Mouse (Mus musculus) megakaryocyte, adult 5-6 weeks (primary cell): Measurements from ENCODE around the gene Clec11a. TPM values are rescaled to one million over a fixed set of nuclear protein-coding genes. Genes with fewer than 3 reads are reported as not detected.

Experiments used
- ATAC-seq: 2 replicates; pipeline ENCODE4 v1.8.0; 2016; ENCODE audit warnings: mild to moderate bottlenecking, inconsistent platforms; ENCODE audit not compliant: poor library complexity, severe bottlenecking
- total RNA-seq, 2 experiments: library from RNA; stranded (forward) in 1 of 2; stranded (reverse) in 1 of 2; fragments of 153-499, 151-499 nt in 1 of 2; fragments of 221-1000, 200-1000 nt in 1 of 2; gene quantifications; 2 replicates each; pipeline versions ENCODE4 v1.2.3 to v1.2.4; 2015 to 2017

Clec11a gene
- total RNA-seq (2015) (0.80 and 1.9 TPM in 2 replicates), total RNA-seq (2017) (0.77 and 1.7 TPM in 2 replicates)

DNA sequence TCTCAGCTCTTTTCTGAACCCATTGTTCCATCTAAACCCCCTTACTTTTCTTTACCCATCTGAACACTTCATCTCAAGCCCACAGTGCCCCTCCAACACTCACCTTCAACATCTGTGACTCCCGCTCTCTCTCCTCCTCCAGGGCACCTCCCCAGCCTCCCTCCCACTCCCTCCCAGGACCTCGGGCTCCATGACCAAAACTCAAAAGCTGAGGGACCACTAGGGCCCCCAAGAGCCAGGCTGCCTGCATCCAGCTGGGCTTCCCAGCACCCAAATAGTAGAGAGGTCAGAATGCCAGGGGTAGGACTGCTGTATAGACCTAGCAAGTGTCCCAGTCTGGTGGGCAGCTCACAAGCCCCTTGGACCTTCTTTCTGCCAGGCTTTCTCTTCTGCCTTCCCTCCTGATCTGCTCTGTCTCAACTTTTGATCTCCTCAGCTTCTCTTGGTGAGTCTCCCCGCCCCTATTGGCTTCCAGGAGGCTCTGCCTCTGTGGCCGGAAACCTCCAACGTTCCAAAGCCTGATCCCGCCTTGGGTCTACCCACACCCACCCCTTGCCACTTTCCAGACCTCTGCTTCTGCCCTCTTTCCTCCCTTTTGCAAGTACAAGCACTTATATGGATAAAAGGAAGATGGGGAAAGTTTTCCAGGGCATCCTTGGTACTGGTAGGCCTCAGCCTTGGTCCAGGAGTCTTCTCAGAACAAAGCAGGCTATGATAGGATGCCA, at the start of gene Clec11a:
Gene Clec11a (minus strand): TSS at position 387 of the 725 bp plus-strand sequence.
- no peak for ATAC-seq

DNA sequence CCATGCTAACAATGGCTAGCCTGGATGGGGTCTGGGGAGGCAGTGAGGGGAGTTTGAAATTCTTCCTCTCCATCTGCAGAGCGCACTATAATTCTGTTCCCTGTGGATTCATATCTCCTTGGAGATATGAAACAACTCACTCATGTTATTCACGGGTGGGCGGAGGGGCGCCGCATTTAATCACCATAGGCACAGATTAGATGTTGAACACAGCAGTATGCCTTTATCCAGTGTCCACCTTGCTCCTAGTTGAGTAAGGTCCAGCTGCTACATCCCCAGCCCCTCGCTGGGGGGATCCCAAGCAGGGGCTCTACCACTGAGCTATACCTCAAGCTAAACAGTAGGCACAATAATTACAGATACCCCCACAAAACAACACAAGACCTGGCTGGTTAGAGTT, 48.7 kb upstream of the Clec11a start:
- ATAC-seq: no peak

DNA sequence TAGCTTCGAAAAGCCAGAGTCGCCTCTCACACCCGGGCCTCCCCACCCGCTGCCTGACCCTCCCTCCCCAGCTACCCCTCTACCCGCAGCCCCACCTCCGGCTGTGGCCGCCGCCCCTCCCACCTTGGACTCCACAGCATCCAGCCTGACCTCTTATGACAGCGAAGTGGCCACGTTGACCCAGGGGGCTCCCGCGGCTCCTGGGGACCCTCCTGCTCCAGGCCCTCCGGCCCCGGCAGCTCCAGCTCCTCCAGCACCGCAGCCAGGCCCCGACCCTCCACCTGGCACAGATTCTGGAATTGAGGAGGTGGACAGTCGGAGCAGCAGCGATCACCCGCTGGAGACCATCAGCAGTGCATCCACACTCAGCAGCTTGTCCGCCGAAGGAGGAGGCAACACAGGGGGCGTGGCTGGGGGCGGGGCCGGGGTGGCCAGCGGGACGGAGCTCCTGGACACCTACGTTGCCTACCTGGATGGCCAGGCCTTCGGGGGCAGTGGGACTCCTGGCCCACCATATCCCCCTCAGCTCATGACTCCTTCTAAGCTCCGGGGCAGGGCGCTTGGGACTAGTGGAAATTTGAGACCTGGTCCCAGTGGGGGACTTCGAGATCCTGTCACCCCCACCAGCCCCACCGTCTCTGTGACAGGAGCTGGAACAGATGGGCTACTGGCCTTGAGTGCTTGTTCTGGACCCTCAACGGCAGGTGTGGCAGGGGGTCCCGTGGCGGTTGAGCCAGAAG, 47.1 kb upstream of the Clec11a start:
- ATAC-seq: no peak

DNA sequence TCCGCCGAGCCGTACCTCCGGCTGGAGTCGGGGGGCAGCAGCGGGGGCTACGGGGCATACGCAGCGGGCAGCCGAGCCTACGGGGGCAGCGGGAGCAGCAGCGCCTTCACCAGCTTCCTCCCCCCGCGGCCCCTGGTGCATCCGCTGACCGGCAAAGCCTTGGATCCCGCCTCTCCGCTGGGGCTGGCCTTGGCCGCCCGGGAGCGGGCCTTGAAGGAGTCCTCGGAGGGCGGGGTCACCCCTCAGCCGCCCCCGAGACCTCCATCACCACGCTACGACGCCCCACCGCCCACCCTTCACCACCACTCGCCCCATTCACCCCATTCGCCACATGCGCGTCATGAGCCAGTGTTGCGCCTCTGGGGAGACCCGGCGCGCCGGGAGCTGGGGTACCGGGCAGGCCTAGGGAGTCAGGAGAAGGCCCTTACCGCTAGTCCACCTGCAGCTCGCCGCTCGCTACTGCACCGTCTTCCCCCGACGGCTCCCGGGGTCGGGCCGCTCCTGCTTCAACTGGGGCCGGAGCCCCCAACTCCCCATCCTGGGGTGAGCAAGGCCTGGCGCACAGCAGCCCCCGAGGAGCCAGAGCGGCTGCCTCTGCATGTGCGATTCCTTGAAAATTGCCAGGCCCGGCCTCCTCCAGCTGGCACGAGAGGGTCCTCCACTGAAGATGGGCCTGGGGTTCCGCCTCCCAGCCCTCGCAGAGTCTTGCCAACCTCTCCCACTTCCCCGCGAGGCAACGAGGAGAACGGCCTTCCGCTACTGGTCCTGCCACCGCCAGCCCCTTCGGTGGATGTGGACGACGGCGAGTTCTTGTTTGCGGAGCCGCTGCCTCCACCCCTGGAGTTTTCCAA, 46.3 kb upstream of the Clec11a start:
- no peak for ATAC-seq

DNA sequence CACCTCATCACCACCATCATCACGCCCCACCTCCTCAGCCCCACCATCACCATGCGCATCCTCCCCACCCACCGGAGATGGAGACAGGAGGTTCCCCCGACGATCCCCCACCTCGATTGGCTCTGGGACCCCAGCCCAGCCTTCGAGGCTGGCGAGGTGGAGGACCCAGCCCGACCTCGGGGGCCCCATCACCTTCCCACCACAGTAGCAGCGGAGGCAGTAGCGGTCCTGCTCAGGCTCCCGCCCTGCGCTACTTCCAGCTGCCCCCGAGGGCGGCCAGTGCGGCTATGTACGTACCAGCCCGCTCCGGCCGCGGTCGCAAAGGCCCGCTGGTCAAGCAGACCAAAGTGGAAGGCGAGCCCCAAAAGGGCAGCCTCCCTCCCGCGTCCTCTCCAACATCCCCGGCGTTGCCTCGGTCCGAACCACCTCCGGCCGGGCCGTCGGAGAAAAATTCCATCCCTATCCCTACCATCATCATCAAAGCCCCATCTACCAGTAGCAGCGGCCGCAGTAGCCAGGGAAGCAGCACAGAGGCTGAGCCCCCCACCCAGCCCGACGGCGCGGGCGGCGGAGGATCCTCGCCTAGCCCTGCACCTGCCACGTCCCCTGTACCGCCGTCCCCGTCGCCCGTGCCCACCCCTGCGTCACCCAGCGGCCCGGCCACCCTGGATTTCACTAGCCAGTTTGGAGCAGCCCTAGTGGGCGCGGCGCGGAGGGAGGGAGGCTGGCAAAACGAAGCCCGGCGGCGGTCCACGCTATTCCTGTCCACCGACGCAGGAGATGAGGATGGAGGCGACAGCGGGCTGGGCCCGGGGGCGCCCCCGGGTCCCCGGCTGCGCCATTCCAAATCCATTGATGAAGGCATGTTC, 45.4 kb upstream of the Clec11a start:
- ATAC-seq: no peak

DNA sequence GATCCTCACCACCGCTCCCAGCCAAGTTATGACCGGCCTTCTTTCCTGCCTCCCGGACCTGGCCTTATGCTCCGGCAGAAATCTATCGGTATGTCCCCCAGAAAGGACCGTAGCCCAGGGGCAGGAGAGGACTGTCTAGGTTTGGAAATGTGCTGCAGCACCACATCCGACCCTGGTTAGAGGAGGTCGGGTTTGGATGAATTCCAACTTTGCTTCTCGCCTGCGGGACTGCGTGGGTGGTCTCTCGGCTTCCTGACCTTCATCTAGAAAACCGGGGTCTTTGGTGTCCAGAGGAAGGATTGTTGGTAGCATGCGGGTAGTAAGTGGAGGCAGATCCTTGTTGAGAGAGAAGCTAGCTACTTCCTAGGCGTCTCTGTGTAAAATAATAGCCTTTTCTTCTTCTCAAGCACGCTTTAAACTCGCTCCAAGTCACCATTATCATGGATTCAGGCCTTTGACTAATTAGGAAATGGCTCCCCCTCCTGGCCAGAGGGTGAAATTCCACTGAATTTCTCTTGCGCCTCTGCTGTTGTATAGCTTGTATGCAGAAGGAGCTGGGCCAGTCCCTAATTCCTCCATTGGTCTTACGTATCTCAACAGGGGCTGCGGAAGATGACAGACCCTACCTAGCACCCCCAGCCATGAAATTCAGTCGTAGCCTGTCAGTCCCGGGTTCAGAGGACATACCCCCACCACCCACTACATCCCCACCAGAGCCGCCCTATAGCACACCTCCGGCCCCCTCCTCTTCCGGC, 44.4 kb upstream of the Clec11a start:
- peak; percentile 90 for ATAC-seq

DNA sequence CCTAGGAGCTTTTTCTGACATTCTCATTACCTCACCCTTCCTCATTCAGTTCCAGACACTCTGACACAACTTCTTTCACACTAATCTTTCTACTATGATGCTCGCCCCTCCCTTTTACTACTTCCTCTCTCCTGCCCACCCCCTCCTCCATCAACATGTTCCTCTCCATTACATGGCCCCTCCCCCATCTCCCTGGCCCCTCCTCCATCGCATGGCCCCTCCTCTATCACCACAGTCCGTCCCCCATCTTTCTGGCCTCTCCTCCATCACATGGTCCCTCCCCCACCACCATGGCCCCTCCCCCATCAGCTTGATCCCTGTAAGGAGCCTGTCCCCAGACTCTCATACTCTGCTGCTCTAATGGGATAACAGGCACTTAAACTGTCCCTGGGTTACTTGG, 42.3 kb upstream of the Clec11a start:
- ATAC-seq: no peak

DNA sequence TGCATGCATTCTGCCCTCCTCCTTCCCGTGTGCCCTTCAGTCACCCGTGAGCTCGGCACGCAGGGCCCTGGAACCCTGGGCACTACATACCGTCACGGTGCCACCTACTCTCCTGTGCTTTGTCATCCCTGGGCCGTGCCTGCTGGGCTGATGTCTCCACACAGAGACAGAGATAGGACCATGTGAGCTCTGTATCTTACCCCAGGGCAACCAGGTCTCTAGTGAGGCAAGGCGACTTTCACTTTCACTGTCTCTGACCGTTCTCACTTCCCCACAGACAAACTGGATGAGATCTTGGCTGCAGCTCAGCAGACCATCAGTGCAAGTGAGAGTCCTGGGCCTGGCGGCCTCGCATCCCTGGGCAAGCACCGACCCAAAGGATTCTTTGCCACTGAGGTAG, 37.9 kb upstream of the Clec11a start:
- ATAC-seq: peak; percentile 86

DNA sequence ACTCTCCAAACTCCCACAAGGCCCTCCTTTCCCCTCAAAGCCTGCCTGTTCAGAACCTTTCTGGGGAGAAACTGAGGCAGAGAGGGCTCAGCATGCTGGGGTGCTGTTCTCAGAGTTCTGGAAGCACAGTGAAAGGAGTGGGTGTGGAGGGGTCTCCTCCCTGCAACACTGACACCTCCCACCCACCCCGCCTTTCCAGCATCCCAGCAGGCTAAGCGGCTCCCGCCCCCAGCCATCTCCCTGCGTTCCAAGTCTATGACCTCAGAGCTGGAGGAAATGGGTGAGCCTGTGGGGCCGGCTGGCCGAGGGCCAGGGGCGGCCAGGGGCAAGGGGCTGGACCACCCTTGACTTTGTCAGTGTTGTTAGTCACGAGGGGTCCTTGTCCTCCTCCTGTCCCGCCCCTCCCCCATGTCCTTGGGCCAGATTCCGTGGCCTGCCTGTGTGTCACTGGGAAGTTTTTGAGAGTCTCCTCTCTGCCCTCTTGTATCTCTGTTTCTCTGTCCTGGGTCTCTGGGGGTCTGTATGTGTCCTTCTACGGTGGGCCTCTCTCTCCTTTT, 36.8 kb upstream of the Clec11a start:
- ATAC-seq: no peak

DNA sequence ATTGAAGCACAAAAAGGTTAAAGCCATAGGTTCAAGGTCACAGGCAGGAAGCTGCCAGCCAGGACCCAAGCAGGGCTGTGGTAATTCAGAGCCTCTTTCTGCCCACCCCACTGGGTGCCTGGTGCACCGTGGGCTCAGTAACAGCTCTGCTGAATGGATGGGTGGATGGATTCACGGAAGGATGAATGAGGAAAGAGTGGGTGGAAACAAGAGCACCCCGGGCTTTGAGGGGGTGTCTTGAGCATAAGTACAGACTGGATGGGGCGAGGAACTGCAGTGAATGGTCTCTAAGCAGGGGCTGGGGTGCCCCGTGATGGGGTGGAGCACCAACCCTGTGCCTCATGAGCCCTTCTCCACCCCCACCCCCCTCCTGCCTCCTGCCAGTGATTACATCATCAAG, 35.0 kb upstream of the Clec11a start:
- no peak for ATAC-seq

DNA sequence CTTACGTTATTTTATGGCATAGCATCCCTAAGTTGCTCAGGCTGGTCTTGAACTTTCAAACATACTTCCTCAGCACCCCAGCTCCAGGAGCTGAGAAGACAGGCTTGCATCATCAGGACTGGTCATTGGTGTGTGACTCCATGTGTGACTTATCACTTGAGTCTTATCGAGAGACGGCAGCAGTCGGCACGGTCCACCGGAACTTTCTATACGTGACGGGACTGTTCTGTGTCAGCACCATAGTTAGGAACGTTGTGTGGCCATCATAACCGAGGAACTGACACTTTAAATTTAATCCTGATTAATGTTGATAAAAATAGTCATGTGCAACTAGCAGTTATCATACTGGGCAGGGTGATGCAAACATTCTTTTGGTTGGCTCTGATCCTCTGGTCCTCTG, 34.4 kb upstream of the Clec11a start:
- no peak for ATAC-seq

DNA sequence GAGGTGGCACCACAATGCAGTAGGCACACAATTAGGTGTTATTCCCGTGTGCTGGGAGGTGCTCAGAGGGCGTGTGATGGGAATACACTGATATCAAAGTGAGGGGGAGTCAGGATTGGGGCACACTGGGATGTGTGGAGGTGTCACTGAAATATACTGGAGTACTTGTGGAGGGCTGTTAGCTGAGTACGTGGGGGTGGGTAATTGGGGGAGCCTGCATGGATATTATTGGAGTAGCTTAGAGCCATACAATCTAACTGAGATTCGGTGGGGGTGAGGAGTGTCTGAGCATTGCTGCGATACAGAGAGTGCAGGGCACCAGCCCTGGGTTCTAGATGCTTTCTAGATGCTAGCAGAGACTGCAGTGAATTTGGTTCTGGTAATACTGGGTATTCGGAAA, 33.5 kb upstream of the Clec11a start:
- no peak for ATAC-seq

DNA sequence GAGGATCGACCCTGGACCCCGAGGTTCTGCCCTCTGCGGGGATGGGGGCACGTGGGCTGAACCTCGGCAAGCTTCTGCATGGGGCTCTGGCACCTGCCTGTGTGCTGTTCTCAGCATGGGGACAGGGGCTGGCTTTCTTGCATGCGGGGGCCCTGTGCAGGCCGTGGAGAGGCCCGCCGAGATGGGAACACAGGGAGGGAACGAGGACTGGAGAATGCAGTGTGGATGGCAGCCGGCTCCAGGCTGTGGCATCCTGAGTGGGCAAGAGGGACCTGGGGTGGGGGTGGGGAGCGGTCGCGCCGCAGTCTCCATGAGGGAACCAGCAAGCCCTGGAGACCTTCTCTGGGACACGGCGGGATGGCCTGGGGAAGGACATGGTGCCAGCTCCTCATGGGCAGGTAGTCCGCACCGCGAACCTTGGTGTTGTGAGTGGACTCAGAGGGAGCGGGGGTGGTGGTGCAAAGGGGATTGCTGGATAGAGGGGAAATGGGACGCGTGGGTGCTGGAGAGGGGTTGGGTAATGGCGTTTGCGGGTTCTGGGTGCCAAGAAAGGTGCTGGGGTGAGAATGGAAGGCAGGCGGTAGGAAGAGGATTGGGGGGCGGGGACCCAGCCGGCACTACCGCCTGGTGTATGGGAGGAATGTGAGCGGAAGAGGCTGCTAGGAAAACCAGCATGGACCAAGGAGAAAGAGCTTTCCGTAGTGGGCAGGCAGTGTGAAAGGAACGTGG, 30.6 kb upstream of the Clec11a start:
- no peak for ATAC-seq

DNA sequence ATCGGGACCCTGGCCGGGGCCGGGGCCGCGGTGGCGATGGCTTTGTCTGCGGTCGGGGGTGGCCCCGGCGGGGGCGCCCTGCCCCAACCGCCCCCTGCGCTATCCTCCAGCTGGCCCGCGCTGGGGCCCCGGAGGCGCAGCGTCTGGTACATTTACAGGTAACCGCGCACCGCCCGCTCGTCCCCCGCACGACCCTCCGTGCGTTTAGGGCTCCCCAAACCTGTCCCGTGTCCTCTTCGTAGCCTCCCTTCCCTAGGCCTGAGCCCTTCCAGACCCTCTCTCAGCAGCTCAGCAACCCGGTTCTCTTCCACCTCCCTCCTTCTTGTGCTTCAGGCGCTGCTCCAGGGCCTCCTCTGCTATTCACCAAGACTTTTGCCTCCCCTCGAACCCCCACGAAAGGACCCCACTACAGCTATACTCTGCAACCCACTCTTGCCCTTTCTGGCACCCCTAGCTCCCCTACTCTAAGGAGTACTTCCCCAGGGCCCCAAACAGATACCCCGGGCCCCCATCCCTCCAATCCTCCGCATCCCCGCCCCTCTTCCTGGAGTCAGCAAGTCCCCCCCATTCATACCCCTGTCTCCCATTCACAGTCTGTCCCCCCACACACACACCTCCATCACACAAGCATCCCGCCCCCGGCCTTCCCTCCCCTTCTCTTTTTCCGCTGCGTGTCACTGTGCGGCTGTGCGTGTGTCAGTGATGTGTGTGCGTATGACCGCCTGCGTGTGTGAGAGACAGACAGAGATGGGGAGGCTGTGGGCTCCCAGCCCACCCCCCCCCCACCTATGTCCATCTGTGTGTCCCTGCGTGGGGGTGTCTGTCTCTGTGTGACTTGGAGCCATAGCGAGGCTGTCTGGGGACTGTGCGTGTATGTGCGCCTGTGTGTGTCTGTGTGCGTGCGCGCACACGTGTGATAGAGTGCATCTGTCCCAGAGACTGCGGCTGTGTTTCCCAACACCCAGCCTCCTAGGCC, 29.6 kb upstream of the Clec11a start:
- no peak for ATAC-seq

DNA sequence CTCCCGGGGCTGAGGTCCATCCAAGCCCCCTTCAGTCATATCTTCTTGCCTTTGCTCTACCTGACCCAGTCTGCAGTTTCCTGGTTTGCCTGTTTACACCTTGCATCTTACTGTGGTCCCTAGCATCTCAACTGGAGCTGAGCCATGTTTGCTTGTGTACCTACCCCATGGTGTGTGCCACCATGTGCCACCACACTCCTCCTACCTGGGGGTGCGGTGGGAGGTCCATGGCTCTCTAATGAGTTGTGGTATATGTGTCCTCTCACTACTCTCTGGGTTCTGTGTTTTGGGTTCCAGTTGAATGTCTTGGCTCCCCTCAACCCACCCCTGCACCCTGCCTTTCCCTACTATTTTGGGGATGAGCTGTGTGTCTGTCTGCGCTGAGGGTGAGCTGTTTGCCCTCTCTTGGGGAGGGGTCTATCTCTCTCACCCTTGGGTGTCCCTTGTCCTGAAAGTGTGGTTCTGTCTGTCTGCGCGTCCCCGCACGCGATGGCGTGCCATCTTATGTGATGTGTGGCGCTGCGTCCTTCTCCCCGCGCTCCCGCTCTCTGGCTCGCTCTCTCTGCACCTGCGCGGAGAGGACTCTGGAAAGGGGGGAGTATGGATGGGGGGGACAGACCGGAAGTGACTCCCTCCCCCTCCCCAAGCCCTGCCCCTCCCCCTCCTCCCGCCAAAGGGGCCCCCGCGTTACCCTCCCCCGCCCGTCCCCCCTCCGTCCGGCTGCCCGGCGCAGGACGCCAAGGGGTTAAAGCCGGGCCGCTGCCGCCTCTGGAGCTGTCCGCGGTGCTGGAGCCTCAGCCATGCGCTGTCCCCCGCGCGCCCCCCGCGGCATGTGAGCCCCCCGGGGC, 28.6 kb upstream of the Clec11a start:
- no peak for ATAC-seq

DNA sequence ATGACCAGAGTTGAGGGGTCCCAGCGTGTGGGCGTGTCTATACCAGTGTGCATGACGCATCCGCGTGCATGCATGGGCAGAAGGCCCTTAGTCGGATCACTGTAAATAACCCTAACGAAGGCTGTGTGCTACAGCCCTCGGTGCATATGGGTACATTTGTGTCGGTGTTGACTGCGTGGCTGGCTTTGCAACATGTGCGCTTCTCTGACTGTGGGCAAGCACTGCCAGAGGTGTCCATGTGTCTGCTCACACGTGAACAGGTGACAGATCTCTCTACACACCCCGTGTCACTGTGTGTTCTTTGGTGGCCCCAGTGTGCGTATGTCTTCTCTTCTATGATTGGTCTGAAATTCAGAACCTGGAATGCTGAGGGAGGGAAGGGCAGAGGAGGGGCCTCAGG, 27.4 kb upstream of the Clec11a start:
- ATAC-seq: no peak

DNA sequence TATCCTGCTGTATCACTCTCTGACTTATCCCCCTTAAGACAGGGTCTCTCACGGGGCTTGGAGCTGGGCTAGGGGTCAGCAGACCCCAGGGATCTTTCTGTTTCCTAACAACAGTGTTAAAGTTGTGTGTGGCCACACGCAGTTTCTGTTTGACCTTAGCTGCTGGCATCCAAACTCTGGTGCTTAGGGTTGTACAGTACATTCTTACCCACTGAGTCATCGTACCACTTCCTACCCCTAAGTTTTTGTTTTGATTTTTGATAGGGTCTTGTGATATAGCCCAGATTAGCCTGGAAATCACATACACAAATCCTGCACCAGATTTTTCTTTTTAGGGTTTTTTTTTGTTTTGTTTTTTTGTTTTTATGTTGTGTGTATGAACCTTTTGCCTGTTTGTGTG, 25.6 kb upstream of the Clec11a start:
- no peak for ATAC-seq
